Mouse (Mus musculus) thymus, adult 2 months (tissue): ENCODE results near the gene Gucy2d.

Experiments used
- CTCF ChIP-seq: fragments of 200-500 bp; IDR thresholded peaks from 2 replicates; pipeline ENCODE4 v1.5.1; 2012; ENCODE audit warnings: mild to moderate bottlenecking, control low read depth, low read length, moderate library complexity, borderline replicate concordance; ENCODE audit not compliant: control insufficient read depth, poor library complexity, insufficient read depth; ENCODE audit errors: extremely low read depth
- POLR2A ChIP-seq: fragments of 200-500 bp; IDR thresholded peaks from 2 replicates; pipeline ENCODE4 v1.6.1; 2012; ENCODE audit warnings: mild to moderate bottlenecking, low read length, control low read depth, moderate library complexity; ENCODE audit not compliant: control insufficient read depth, poor library complexity, insufficient read depth; ENCODE audit errors: extremely low read depth

DNA sequence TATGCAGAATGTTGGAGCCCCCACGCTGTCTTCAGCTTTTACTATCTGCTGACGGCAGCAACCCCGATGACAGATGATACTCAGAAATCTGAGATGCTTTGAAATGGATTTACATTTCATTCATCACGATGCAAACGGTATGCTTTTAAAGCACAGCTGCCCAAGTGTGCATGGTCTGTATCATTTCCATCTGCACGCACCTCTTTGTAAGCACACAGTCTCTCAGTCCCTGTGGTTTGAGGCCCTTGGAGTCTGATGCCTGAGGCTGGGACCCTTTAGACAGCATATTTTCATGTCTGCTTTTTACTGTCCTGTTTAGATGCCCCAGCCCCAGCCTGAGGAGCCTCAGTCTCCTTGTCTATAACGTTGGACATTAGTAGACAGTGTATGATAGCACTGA is 20.1 kb downstream of the Gucy2d start:
- TF ChIP-seq CTCF (no peak), POLR2A (no peak)
